Mouse (Mus musculus): ENCODE results near the gene Prr3. TPM values are rescaled to one million over a fixed set of nuclear protein-coding genes. Genes with fewer than 3 reads are reported as not detected.

Prr3 gene
- polyA plus RNA-seq (2017; shearing (Covaris generic)) = 24.6 TPM

GRCm38 (mm10) chr17:35979401-35980362 is at the start of gene Prr3, which contains the start of gene Gnl1:
Gene Prr3, minus strand, starts transcription at chr17:35980236.
Gene Gnl1, plus strand, starts transcription at chr17:35979851.

DNA sequence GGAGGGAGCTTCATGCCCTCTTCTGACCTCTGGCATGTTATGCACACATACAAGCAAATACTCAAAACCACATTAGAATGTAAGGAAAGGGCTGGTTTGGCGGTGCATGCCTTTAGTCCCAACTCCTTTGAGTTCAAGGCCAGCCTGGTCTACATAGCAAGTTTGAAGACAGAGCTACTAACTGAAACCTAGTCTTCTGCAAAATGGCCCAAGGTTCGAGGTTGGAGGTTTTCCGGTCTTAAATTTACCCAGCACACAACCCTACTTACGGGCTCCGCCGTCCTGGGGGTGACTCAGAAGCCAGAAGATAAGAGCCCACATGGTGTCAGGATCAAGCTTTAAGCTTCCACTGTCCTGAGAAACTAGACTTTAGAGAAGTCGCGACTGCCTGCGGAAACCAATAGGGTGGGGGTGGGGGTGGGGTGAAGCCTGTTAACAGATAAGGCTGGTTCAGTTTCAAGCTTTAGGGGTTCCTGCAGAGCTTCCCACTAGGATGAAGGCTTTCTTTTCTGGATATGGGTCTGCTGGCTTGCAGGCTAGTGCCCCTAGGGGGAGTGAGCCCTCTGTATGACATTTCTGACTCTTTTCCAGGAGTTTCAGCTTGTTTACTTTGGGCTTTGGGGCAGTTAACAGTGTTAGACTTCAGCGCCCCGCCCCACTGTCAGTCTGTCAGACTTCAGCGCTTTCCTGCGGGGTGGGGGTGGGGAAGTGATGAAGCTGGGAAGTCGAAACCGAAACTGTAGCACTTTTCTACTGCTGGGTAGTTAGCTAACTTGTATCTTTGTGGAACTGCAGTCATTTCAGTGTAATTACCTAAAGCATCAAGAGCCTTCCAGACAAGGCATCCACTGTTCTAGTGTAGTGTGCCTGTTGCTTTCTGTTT is 40.4 kb upstream of the Prr3 start, which contains the start of gene H2-T24:
H2-T24 (minus strand) TSS at position 370 of the 883 bp plus-strand sequence.

DNA sequence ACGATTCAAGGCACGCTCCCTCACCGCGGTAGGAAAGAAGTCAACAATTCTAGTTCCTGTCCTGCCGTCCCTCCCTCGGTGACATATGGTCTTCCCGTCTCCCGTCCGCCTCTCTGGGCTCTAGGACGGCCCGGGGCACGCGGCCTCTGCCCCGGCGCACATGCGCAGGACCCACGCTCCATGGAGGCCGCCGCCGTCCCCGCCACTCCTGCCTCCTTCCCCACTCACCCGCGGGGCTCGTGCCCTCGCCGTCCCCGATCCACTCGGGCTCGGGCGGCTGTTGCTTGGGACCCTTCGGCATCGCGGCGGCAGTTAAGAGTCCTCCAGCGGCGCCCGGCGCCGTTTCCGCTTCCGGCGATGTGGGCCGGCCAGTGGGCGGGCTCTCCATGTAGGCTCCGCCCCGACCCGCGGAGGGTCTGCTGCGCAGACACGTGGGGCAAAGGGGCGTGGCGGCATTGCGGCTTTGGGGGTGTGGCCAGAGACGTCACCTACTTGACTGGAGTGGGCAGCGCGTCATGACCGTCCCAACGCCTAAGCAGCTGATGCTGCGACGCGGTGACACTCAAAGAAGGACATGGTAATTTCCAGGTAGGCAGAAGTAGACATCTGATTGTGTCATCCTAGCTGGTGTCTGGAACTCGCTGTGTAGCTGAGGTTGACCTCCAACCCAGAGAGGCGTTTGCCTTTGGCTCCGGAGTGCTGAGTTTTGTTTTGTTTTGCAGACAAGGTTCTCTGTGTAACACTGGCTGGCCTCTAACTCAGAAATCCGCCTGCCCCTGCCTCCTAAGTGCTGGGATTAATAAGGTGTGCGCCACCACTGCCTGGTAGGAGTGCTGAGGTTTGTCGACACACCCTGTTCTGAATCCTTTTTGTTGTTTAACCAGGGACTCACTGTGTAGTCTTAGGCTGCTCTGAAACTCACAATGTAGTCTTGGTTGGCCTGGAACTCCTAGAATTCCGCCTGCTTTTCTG is 10.3 kb downstream of the Prr3 start, which contains the start of gene Abcf1:
Abcf1 (minus strand) TSS at position 344 of the 972 bp plus-strand sequence.

Other genes starting within 250 kb of the Prr3 start
- 29.2 TPM for gene Ier3, start 158.6 kb downstream of the Prr3 start, polyA plus RNA-seq (2017; shearing (Covaris generic))
- 52.6 TPM for gene Flot1, start 157.0 kb downstream of the Prr3 start, polyA plus RNA-seq (2017; shearing (Covaris generic))
- gene Tubb5, start 141.9 kb downstream of the Prr3 start, polyA plus RNA-seq (2017; shearing (Covaris generic)) = 71.0 TPM
- gene Mdc1, start 138.7 kb downstream of the Prr3 start, polyA plus RNA-seq (2017; shearing (Covaris generic)) = 9.5 TPM
- 24.1 TPM for gene Nrm, start 118.9 kb downstream of the Prr3 start, polyA plus RNA-seq (2017; shearing (Covaris generic))
- 384 TPM for gene Ppp1r18, start 114.6 kb downstream of the Prr3 start, polyA plus RNA-seq (2017; shearing (Covaris generic))
- 54.0 TPM for gene Dhx16, start 100.4 kb downstream of the Prr3 start, polyA plus RNA-seq (2017; shearing (Covaris generic))
- 32.9 TPM for gene 2310061I04Rik, start 82.8 kb downstream of the Prr3 start, polyA plus RNA-seq (2017; shearing (Covaris generic))
- 13.2 TPM for gene Atat1, start 70.2 kb downstream of the Prr3 start, polyA plus RNA-seq (2017; shearing (Covaris generic))
- gene Mrps18b, start 63.8 kb downstream of the Prr3 start, polyA plus RNA-seq (2017; shearing (Covaris generic)) = 93.2 TPM
- 76.6 TPM for gene Ppp1r10, start 63.8 kb downstream of the Prr3 start, polyA plus RNA-seq (2017; shearing (Covaris generic))
- gene Abcf1, start 10.5 kb downstream of the Prr3 start, polyA plus RNA-seq (2017; shearing (Covaris generic)) = 137 TPM
- gene Gnl1, start 385 bp downstream of the Prr3 start, polyA plus RNA-seq (2017; shearing (Covaris generic)) = 74.2 TPM
- gene H2-T24, start 40.3 kb upstream of the Prr3 start, polyA plus RNA-seq (2017; shearing (Covaris generic)) = 10.5 TPM
- gene H2-T23, start 52.6 kb upstream of the Prr3 start, polyA plus RNA-seq (2017; shearing (Covaris generic)) = 476 TPM
- gene H2-T22, start 62.5 kb upstream of the Prr3 start, polyA plus RNA-seq (2017; shearing (Covaris generic)) = 161 TPM
- 0.95 TPM for gene Gm6034, start 62.7 kb upstream of the Prr3 start, polyA plus RNA-seq (2017; shearing (Covaris generic))
- not detected for gene Gm11127, start 78.1 kb upstream of the Prr3 start, polyA plus RNA-seq (2017; shearing (Covaris generic))
- 1.5 TPM for gene Gm19684, start 141.4 kb upstream of the Prr3 start, polyA plus RNA-seq (2017; shearing (Covaris generic))
- gene Gm7030, start 149.2 kb upstream of the Prr3 start, polyA plus RNA-seq (2017; shearing (Covaris generic)) = not detected
- 8.8 TPM for gene Gm8909, start 188.3 kb upstream of the Prr3 start, polyA plus RNA-seq (2017; shearing (Covaris generic))
- 0.84 TPM for gene H2-T3, start 210.1 kb upstream of the Prr3 start, polyA plus RNA-seq (2017; shearing (Covaris generic))